Mouse (Mus musculus) hindbrain, postnatal 0 days (tissue): ENCODE results near the gene Snx30. TPM values are rescaled to one million over a fixed set of nuclear protein-coding genes. Genes with fewer than 3 reads are reported as not detected.

ENCODE experiments used
- ATAC-seq: fragments of 200-750 bp; cut with Nextera tagmentation; 2 replicates; pipeline ENCODE4 v1.8.0; 2017; ENCODE audit warnings: mild to moderate bottlenecking, moderate TSS enrichment, moderate library complexity
- DNase-seq: peaks from one replicate; pipeline ENCODE4 v3.0.0-alpha.2; 2015; ENCODE audit warnings: low spot score
- H3K27ac ChIP-seq: fragments of 300-500 bp; sonication (generic); 2 replicates; pipeline ENCODE4 v1.5.1; 2014; ENCODE audit warnings: mild to moderate bottlenecking
- H3K27me3 ChIP-seq: fragments of 300-500 bp; sonication (generic); 2 replicates; pipeline ENCODE4 v1.6.1; 2014; ENCODE audit warnings: low read length, mixed read lengths; ENCODE audit not compliant: insufficient read depth
- H3K36me3 ChIP-seq: fragments of 300-500 bp; sonication (generic); 2 replicates; pipeline ENCODE4 v1.6.1; 2014; ENCODE audit warnings: low read length, mixed read lengths; ENCODE audit not compliant: insufficient read depth
- H3K4me1 ChIP-seq: fragments of 300-500 bp; sonication (generic); 2 replicates; pipeline ENCODE4 v1.6.1; 2014; ENCODE audit warnings: antibody characterized with exemption, low read length, mixed read lengths; ENCODE audit not compliant: insufficient read depth
- H3K4me2 ChIP-seq: fragments of 300-500 bp; sonication (generic); 2 replicates; pipeline ENCODE4 v1.6.1; 2014; ENCODE audit warnings: low read depth, mild to moderate bottlenecking, low read length, moderate library complexity, mixed read lengths
- H3K4me3 ChIP-seq: fragments of 300-500 bp; sonication (generic); 2 replicates; pipeline ENCODE4 v1.5.1; 2014; ENCODE audit warnings: low read length
- H3K9ac ChIP-seq: fragments of 300-500 bp; sonication (generic); replicated peaks from 2 replicates; pipeline ENCODE4 v1.6.1; 2014; ENCODE audit warnings: mild to moderate bottlenecking, low read length, moderate library complexity, mixed read lengths
- H3K9me3 ChIP-seq: fragments of 300-500 bp; sonication (generic); 2 replicates; pipeline ENCODE4 v1.6.1; 2016; ENCODE audit warnings: low read length, mixed read lengths
- CTCF ChIP-seq: IDR thresholded peaks from 2 replicates; pipeline ENCODE4 v1.5.1; 2016; ENCODE audit warnings: antibody characterized with exemption, control low read depth, low read depth
- WGBS: fragments of 180-500 bp; shearing (Covaris S2); extraction: QIAGEN DNeasy Blood & Tissue Kit; methylation state at CpG from one replicate; pipeline ENCODE4 v1.1.7; 2014; 5-methylcytosine and 5-hydroxymethylcytosine counted together
- polyA plus RNA-seq: library from polyadenylated mRNA; unstranded; fragments of >200 nt; fragmentation: Nextera tagmentation; extraction: Ambion mirVana; gene quantifications from 2 replicates; pipeline ENCODE4 v1.2.1, GENCODE M21; 2015
- total RNA-seq: library from RNA; depleted of rRNA; stranded (reverse); fragments of >200 nt; gene quantifications from 2 replicates; pipeline ENCODE4 v1.2.3, GENCODE M21; 2014

Gene Snx30
- total and polyA plus RNA-seq, 2 experiments from 2014 or later: 15.8 to 31.2 TPM

- no peak overlapping the region for H3K9ac ChIP-seq
- H3K36me3 ChIP-seq: no peaks in the 10 kb centered on the region
- no peak overlapping the region for H3K4me2 ChIP-seq
- H3K27me3 ChIP-seq: no peaks in the 10 kb centered on the region
- 77% methylated on average over 4 of the region's 4 CpGs for WGBS
- ATAC-seq (no peak), DNase-seq (no peak)
- H3K4me1 ChIP-seq: no peaks in the 10 kb centered on the region
- H3K4me3 ChIP-seq: no peak overlapping the region
- no peak overlapping the region for H3K27ac ChIP-seq
- no peak for TF ChIP-seq CTCF
- no peaks in the 10 kb centered on the region for H3K9me3 ChIP-seq
Measured at GRCm38 (mm10) chr4:59761365-59761729, 44.3 kb upstream of the Snx30 start.

DNA sequence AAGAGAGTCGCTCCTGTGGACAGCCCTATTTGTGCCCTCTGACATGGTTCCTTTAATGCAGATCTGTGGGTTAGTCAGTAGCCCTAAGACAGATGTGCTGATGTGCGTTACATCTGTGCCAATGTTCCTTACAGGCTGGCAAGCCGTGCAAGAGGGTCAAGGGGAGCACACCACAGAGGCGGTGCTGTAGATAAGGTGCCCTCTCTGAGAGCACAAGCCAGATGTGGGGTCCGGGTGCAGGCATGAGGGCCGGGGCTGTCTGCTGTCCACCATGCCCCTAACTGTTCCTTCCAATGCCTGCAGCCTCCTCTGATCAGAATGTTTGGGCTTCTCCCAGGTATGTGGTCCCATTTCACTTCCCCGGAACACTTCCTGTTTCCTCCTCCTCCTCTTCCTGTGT, 40.7 kb upstream of the Snx30 start:
- H3K9ac ChIP-seq: no peak overlapping the region
- no peaks in the 10 kb centered on the region for H3K36me3 ChIP-seq
- no peak overlapping the region for H3K4me3 ChIP-seq
- 68% methylated on average over 7 of the region's 7 CpGs for WGBS
- H3K27me3 ChIP-seq: no peaks in the 10 kb centered on the region
- no peaks in the 10 kb centered on the region for H3K4me1 ChIP-seq
- peak overlapping the region; percentile 2; the same call in 1 of the 2 replicates for H3K4me2 ChIP-seq
- DNase-seq (no peak), ATAC-seq (no peak)
- no peaks in the 10 kb centered on the region for H3K9me3 ChIP-seq
- peak overlapping the region; percentile 22; the same call in 1 of the 2 replicates for H3K27ac ChIP-seq
- TF ChIP-seq CTCF: no peak

GRCm38 (mm10) chr4:59765385-59766005, 40.1 kb upstream of the Snx30 start:
- TF ChIP-seq CTCF: no peak
- peak; percentile 82 for ATAC-seq
- Histone ChIP-seq H3K9ac (no peak overlapping the region), H3K36me3 (peaks cover 2% of the 10 kb centered on the region; the same call in 1 of the 2 replicates), H3K27ac (peak overlapping the region; percentile 22; the same call in 1 of the 2 replicates), H3K9me3 (no peaks in the 10 kb centered on the region), H3K4me3 (no peak overlapping the region), H3K4me1 (no peaks in the 10 kb centered on the region), H3K27me3 (no peaks in the 10 kb centered on the region), H3K4me2 (peak overlapping the region; percentile 2; the same call in 1 of the 2 replicates)
- 15% methylated on average over 7 of the region's 7 CpGs for WGBS
- DNase-seq: peak; percentile 71

DNA sequence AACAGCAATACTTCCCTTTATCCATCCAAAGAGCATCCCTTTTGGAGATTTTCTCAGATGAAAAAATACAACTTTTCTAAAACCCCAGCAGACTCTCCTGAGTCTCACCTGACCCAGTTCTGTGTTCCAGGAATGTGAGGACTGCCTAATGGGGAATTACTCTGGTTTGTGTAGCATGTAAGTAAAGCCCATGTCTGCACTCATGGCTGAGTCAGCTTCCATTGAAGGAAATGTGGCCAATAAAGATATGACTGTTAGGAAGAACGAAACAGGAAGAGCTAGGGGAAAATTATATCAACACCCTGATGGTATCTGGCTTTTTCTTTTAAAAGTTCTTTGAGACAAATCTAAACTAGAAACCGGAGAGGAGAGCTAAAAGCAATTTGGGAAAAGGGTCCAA, 37.9 kb upstream of the Snx30 start:
- 87% methylated on average over 2 of the region's 2 CpGs for WGBS
- TF ChIP-seq CTCF: no peak
- H3K27ac ChIP-seq: no peak overlapping the region
- no peaks in the 10 kb centered on the region for H3K9me3 ChIP-seq
- H3K27me3 ChIP-seq: no peaks in the 10 kb centered on the region
- H3K4me2 ChIP-seq: no peak overlapping the region
- no peaks in the 10 kb centered on the region for H3K4me1 ChIP-seq
- ATAC-seq (no peak), DNase-seq (no peak)
- peaks cover 16% of the 10 kb centered on the region for H3K36me3 ChIP-seq
- H3K9ac ChIP-seq: no peak overlapping the region
- H3K4me3 ChIP-seq: no peak overlapping the region

DNA sequence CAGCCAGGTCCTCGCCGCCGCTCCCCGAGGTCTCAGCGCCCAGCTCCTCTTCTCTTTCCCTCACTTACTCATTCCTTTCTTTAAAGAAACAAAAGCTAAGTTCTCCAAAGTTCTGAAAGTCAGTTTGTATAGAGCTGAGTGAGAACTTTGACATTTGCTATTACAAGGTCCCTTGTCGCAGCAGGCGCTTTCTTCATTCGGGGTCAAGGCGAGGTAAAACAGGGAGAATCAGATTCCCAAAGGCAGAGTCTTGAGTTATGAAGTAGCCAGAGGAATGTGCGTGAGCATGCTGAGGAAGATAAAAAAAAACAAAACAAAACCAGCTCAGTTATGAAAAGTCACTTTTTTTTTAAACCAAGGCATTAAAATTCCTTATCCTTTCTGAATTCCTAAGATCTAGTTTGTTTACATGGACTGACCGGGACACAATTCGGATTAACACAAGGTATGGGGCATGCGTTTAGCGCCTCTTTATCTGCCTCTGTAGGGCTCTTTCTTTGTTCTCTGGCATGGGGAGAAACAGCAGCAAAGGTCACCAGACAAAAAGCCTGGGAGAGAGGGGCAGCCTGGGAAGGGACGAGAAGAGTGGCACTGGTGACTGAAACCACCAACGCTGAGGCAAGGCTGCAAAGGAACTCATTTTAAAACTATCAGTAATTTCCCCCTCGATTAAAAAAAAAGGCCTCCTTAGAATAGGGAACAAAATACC, 33.3 kb upstream of the Snx30 start:
- Histone ChIP-seq H3K27me3 (no peaks in the 10 kb centered on the region), H3K9me3 (no peaks in the 10 kb centered on the region), H3K27ac (no peak overlapping the region), H3K9ac (no peak overlapping the region), H3K4me3 (no peak overlapping the region), H3K4me2 (no peak overlapping the region), H3K4me1 (no peaks in the 10 kb centered on the region), H3K36me3 (peaks cover 23% of the 10 kb centered on the region)
- no peak for TF ChIP-seq CTCF
- ATAC-seq (no peak), DNase-seq (no peak)
- 41% methylated on average over 17 of the region's 17 CpGs for WGBS

DNA sequence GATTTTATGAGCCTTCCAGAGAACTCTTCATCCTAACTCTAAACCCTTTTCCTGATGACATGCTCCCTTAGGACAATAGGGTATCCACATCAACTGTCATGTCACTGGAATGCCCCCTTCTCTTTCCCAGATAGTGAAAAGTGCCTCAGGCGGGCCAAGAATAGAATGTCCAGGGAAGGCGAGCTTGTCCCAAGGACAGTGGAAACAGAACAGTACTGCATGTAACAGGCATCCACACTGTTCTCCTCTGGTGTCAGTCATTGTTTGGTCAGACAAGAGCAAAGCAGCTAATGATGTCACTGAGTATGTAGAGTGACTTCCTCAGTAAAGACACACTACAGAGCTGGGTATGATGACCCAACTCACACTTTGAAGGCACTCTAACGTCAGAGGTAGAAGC, 27.8 kb upstream of the Snx30 start:
- peaks cover 6% of the 10 kb centered on the region; the same call in 1 of the 2 replicates for H3K36me3 ChIP-seq
- 80% methylated on average over 3 of the region's 3 CpGs for WGBS
- no peaks in the 10 kb centered on the region for H3K4me1 ChIP-seq
- no peaks in the 10 kb centered on the region for H3K9me3 ChIP-seq
- H3K9ac ChIP-seq: no peak overlapping the region
- TF ChIP-seq CTCF: no peak
- ATAC-seq (no peak), DNase-seq (no peak)
- H3K27ac ChIP-seq: no peak overlapping the region
- H3K27me3 ChIP-seq: no peaks in the 10 kb centered on the region
- no peak overlapping the region for H3K4me2 ChIP-seq
- H3K4me3 ChIP-seq: no peak overlapping the region

GRCm38 (mm10) chr4:59780568-59780967, 25.1 kb upstream of the Snx30 start:
- H3K4me1 ChIP-seq: no peaks in the 10 kb centered on the region
- peak; percentile 72 for TF ChIP-seq CTCF
- H3K4me3 ChIP-seq: no peak overlapping the region
- no peak overlapping the region for H3K27ac ChIP-seq
- DNase-seq (peak; percentile 76), ATAC-seq (no peak)
- H3K27me3 ChIP-seq: no peaks in the 10 kb centered on the region
- H3K36me3 ChIP-seq: no peaks in the 10 kb centered on the region
- no peak overlapping the region for H3K4me2 ChIP-seq
- H3K9me3 ChIP-seq: no peaks in the 10 kb centered on the region
- WGBS: 2% methylated on average over 1 of the region's 1 CpGs
- H3K9ac ChIP-seq: no peak overlapping the region
